Mouse (Mus musculus): ENCODE data around the gene Nfix. TPM values are rescaled to one million over a fixed set of nuclear protein-coding genes. Genes with fewer than 3 reads are reported as not detected.

Gene Nfix
- polyA plus RNA-seq, 1 experiment from 2014 or later, result 39.2 TPM

GRCm38 (mm10) chr8:84745032-84745925 is 54.9 kb downstream of the Nfix start:
- WGBS, result 12% methylated on average over 17 of the region's 17 CpGs
- no peak for ATAC-seq (ENCODE audit: borderline replicate concordance, extremely low read depth, low FRiP score, low TSS enrichment)
- H3K27ac ChIP-seq, result peak overlapping the region; percentile 94
- H3K4me2 ChIP-seq, result peak overlapping the region; percentile 18; the same call in 1 of the 2 replicates
- H3K9ac ChIP-seq, result peak overlapping the region; percentile 23; the same call in 1 of the 2 replicates
- peaks cover 71% of the 10 kb centered on the region for H3K4me1 ChIP-seq
- H3K4me3 ChIP-seq, result no peak overlapping the region
- H3K36me3 ChIP-seq, result 0 out of 2 replicates have a peak, but pooled peaks cover 6% of the 10 kb centered on the region
- H3K9me3 ChIP-seq, result no peaks in the 10 kb centered on the region
- no peaks in the 10 kb centered on the region for H3K27me3 ChIP-seq

GRCm38 (mm10) chr8:84743517-84744420 is 56.4 kb downstream of the Nfix start:
- 17% methylated on average over 17 of the region's 17 CpGs for WGBS
- Histone ChIP-seq H3K36me3 (no peaks in the 10 kb centered on the region), H3K27ac (peak overlapping the region; percentile 94), H3K9ac (peak overlapping the region; percentile 24), H3K27me3 (no peaks in the 10 kb centered on the region), H3K4me3 (no peak overlapping the region), H3K9me3 (no peaks in the 10 kb centered on the region), H3K4me2 (peak overlapping the region; percentile 35), H3K4me1 (peaks cover 77% of the 10 kb centered on the region)
- peak; percentile 61 for ATAC-seq (ENCODE audit: borderline replicate concordance, extremely low read depth, low FRiP score, low TSS enrichment)

- Histone ChIP-seq H3K27me3 (no peaks in the 10 kb centered on the region), H3K9ac (no peak overlapping the region), H3K4me1 (peaks cover 85% of the 10 kb centered on the region), H3K9me3 (no peaks in the 10 kb centered on the region), H3K4me2 (peak overlapping the region; percentile 42), H3K27ac (peak overlapping the region; percentile 94), H3K36me3 (no peaks in the 10 kb centered on the region), H3K4me3 (no peak overlapping the region)
- peak; percentile 15 for ATAC-seq (ENCODE audit: borderline replicate concordance, extremely low read depth, low FRiP score, low TSS enrichment)
- 15% methylated on average over 10 of the region's 10 CpGs for WGBS
Measured at GRCm38 (mm10) chr8:84743054-84743415, 57.1 kb downstream of the Nfix start.

- ATAC-seq (ENCODE audit: borderline replicate concordance, extremely low read depth, low FRiP score, low TSS enrichment), result peak; percentile 58
- peaks cover 91% of the 10 kb centered on the region for H3K4me1 ChIP-seq
- H3K4me2 ChIP-seq, result peak overlapping the region; percentile 42
- H3K9me3 ChIP-seq, result no peaks in the 10 kb centered on the region
- 14% methylated on average over 32 of the region's 32 CpGs for WGBS
- no peaks in the 10 kb centered on the region for H3K27me3 ChIP-seq
- H3K4me3 ChIP-seq, result no peak overlapping the region
- H3K27ac ChIP-seq, result peak overlapping the region; percentile 94
- H3K36me3 ChIP-seq, result no peaks in the 10 kb centered on the region
- peak overlapping the region; percentile 27; the same call in 1 of the 2 replicates for H3K9ac ChIP-seq
Measured at GRCm38 (mm10) chr8:84742171-84743053, 57.7 kb downstream of the Nfix start.

- no peak for ATAC-seq (ENCODE audit: borderline replicate concordance, extremely low read depth, low FRiP score, low TSS enrichment)
- H3K27me3 ChIP-seq, result no peaks in the 10 kb centered on the region
- H3K36me3 ChIP-seq, result no peaks in the 10 kb centered on the region
- H3K9ac ChIP-seq, result no peak overlapping the region
- H3K4me1 ChIP-seq, result peaks cover 87% of the 10 kb centered on the region
- WGBS, result 37% methylated on average over 13 of the region's 13 CpGs
- H3K4me3 ChIP-seq, result no peak overlapping the region
- peak overlapping the region; percentile 94 for H3K27ac ChIP-seq
- H3K4me2 ChIP-seq, result no peak overlapping the region
- H3K9me3 ChIP-seq, result no peaks in the 10 kb centered on the region
Measured at GRCm38 (mm10) chr8:84740895-84741843, 59.0 kb downstream of the Nfix start.

GRCm38 (mm10) chr8:84739401-84739742 is 60.8 kb downstream of the Nfix start:
- Histone ChIP-seq H3K4me3 (no peak overlapping the region), H3K27me3 (no peaks in the 10 kb centered on the region), H3K4me2 (no peak overlapping the region), H3K9ac (no peak overlapping the region), H3K9me3 (no peaks in the 10 kb centered on the region), H3K4me1 (peaks cover 79% of the 10 kb centered on the region), H3K36me3 (no peaks in the 10 kb centered on the region), H3K27ac (peak overlapping the region; percentile 56)
- no peak for ATAC-seq (ENCODE audit: borderline replicate concordance, extremely low read depth, low FRiP score, low TSS enrichment)
- 0% methylated on average over 1 of the region's 1 CpGs for WGBS

GRCm38 (mm10) chr8:84738715-84739400 is 61.3 kb downstream of the Nfix start:
- H3K27ac ChIP-seq, result peak overlapping the region; percentile 56

GRCm38 (mm10) chr8:84738266-84738665 is 61.9 kb downstream of the Nfix start:
- Histone ChIP-seq H3K36me3 (no peaks in the 10 kb centered on the region), H3K27ac (no peak overlapping the region; the same call in 1 of the 2 replicates), H3K4me2 (no peak overlapping the region), H3K4me3 (no peak overlapping the region), H3K4me1 (peaks cover 79% of the 10 kb centered on the region), H3K27me3 (no peaks in the 10 kb centered on the region), H3K9me3 (no peaks in the 10 kb centered on the region), H3K9ac (no peak overlapping the region)
- ATAC-seq (ENCODE audit: borderline replicate concordance, extremely low read depth, low FRiP score, low TSS enrichment), result no peak
- 35% methylated on average over 10 of the region's 10 CpGs for WGBS

More at GRCm38 (mm10) chr8:84738715-84739400, 61.3 kb downstream of the Nfix start:
- H3K9me3 ChIP-seq, result no peaks in the 10 kb centered on the region
- ATAC-seq (ENCODE audit: borderline replicate concordance, extremely low read depth, low FRiP score, low TSS enrichment), result no peak
- no peak overlapping the region for H3K9ac ChIP-seq
- no peaks in the 10 kb centered on the region for H3K36me3 ChIP-seq
- H3K4me2 ChIP-seq, result no peak overlapping the region
- 57% methylated on average over 10 of the region's 10 CpGs for WGBS
- H3K4me3 ChIP-seq, result no peak overlapping the region
- peaks cover 79% of the 10 kb centered on the region for H3K4me1 ChIP-seq
- H3K27me3 ChIP-seq, result no peaks in the 10 kb centered on the region

- no peak overlapping the region for H3K4me3 ChIP-seq
- no peaks in the 10 kb centered on the region for H3K9me3 ChIP-seq
- H3K9ac ChIP-seq, result peak overlapping the region; percentile 31; the same call in 1 of the 2 replicates
- no peak overlapping the region for H3K4me2 ChIP-seq
- H3K27me3 ChIP-seq, result no peaks in the 10 kb centered on the region
- no peaks in the 10 kb centered on the region for H3K36me3 ChIP-seq
- peaks cover 79% of the 10 kb centered on the region for H3K4me1 ChIP-seq
- WGBS, result 7% methylated on average over 16 of the region's 16 CpGs
- no peak for ATAC-seq (ENCODE audit: borderline replicate concordance, extremely low read depth, low FRiP score, low TSS enrichment)
- H3K27ac ChIP-seq, result no peak overlapping the region
Measured at GRCm38 (mm10) chr8:84737608-84738007, 62.5 kb downstream of the Nfix start.

- H3K4me1 ChIP-seq, result peaks cover 79% of the 10 kb centered on the region
- 88% methylated on average over 4 of the region's 4 CpGs for WGBS
- H3K9ac ChIP-seq, result no peak overlapping the region
- H3K36me3 ChIP-seq, result no peaks in the 10 kb centered on the region
- H3K27ac ChIP-seq, result no peak overlapping the region
- no peak overlapping the region for H3K4me3 ChIP-seq
- H3K9me3 ChIP-seq, result no peaks in the 10 kb centered on the region
- no peak overlapping the region for H3K4me2 ChIP-seq
- ATAC-seq (ENCODE audit: borderline replicate concordance, extremely low read depth, low FRiP score, low TSS enrichment), result no peak
- H3K27me3 ChIP-seq, result no peaks in the 10 kb centered on the region
Measured at GRCm38 (mm10) chr8:84736521-84736920, 63.6 kb downstream of the Nfix start.
